7 mouse cellular contexts compared by ENCODE assay signal in the genomic region with DNA sequence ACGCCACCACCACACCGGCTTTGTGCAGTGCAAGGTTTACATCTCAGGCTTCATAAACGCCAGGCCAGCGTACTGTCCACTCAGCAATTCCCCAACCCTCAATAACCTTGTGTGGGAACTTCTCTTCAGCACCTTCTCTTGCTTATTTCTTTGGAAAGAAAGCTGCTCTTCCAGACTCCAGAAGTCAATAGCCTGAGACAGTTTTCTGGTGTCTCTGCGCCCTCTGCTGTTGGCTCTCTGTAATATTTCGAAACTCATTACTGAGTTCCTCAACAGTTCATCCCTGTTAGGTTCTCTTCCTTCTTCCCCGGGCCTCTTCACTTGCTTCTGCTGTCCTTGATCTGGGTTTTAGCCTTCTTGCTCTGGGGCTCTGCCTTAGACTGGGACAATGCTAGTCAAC. TPM values are rescaled to one million over a fixed set of nuclear protein-coding genes. Genes with fewer than 3 reads are reported as not detected.
A peak's percentile ranks its signal among the peaks of the same experiment; 100 is the strongest.
DNase-seq lines count a peak whose midpoint lies in the region; ATAC-seq lines count a peak whose summit lies in the region.

No protein-coding gene starts in this region.

- H3K4me3 ChIP-seq in forebrain, embryonic 16.5 days (replicated peaks; ENCODE audit: low read length), result no peak overlapping the region
- H3K4me3 ChIP-seq in liver, embryonic 11.5 days (ENCODE audit: low read depth, low read length), result no peak overlapping the region

- WGBS in forebrain, embryonic 16.5 days, result 24% methylated on average over 7 of the region's 7 CpGs
- 24% methylated on average over 7 of the region's 7 CpGs for WGBS in liver, embryonic 11.5 days

- no peak overlapping the region for H3K9ac ChIP-seq in forebrain, embryonic 16.5 days (replicated peaks; ENCODE audit: low read depth, low read length)
- no peak overlapping the region for H3K9ac ChIP-seq in liver, embryonic 11.5 days (ENCODE audit: low read depth, low read length)

- H3K27ac ChIP-seq in forebrain, embryonic 16.5 days (ENCODE audit: low read length), result no peak overlapping the region
- no peak overlapping the region for H3K27ac ChIP-seq in liver, embryonic 11.5 days (ENCODE audit: low read depth, low read length)

- H3K36me3 ChIP-seq in forebrain, embryonic 16.5 days (ENCODE audit: control insufficient read depth, insufficient read depth), result no peaks in the 10 kb centered on the region
- no peaks in the 10 kb centered on the region for H3K36me3 ChIP-seq in liver, embryonic 11.5 days (ENCODE audit: control insufficient read depth, insufficient read depth, low read length)

- H3K4me1 ChIP-seq in forebrain, embryonic 16.5 days (replicated peaks; ENCODE audit: control insufficient read depth, insufficient read depth, low read length), result no peaks in the 10 kb centered on the region
- H3K4me1 ChIP-seq in liver, embryonic 11.5 days (replicated peaks; ENCODE audit: control insufficient read depth, insufficient read depth, low read length), result peaks cover 4% of the 10 kb centered on the region; the same call in 1 of the 2 replicates

- DNase-seq in urinary bladder, adult 18-20 months (ENCODE audit: low spot score in 2 of 2), result peak; percentile 40 to 44
- no peak for DNase-seq in urinary bladder, postnatal 4 days (ENCODE audit: low spot score in 2 of 2)
- DNase-seq in adrenal gland, postnatal 25 days, result peak; percentile 63
- DNase-seq in kidney, adult 8-10 months, result peak; percentile 55 to 71
- DNase-seq in liver, embryonic 11.5 days (ENCODE audit: low spot score), result no peak
- peak; percentile 52 for DNase-seq in ovary, postnatal 14 days (ENCODE audit: low spot score)

- no peak overlapping the region for H3K4me2 ChIP-seq in forebrain, embryonic 16.5 days (ENCODE audit: low read length)
- H3K4me2 ChIP-seq in liver, embryonic 11.5 days, result no peak overlapping the region

- no peaks in the 10 kb centered on the region for H3K27me3 ChIP-seq in forebrain, embryonic 16.5 days (replicated peaks; ENCODE audit: control insufficient read depth, insufficient read depth, low read length)
- no peaks in the 10 kb centered on the region; the same call in 1 of the 2 replicates for H3K27me3 ChIP-seq in liver, embryonic 11.5 days (replicated peaks; ENCODE audit: control insufficient read depth, insufficient read depth, low read length)

- no peaks in the 10 kb centered on the region for H3K9me3 ChIP-seq in forebrain, embryonic 16.5 days (ENCODE audit: control insufficient read depth, low read length)
- no peaks in the 10 kb centered on the region for H3K9me3 ChIP-seq in liver, embryonic 11.5 days (ENCODE audit: control insufficient read depth, low read length)

- 0 out of 2 replicates have a peak, but pooled peaks have one; percentile 47 for ATAC-seq in forebrain, embryonic 16.5 days
- peak; percentile 36 for ATAC-seq in liver, embryonic 11.5 days (replicated peaks; ENCODE audit: low FRiP score)

RNA-seq across cellular contexts. Expression of a gene that starts 16.0 kb away (rescaled TPM):
- 312 and 325 TPM in 2 replicates for total RNA-seq in adrenal gland, postnatal 25 days (2021)
- polyA plus RNA-seq in forebrain, embryonic 16.5 days (2015; fragmentation: Nextera tagmentation; extraction: Ambion mirVana), result 366 and 371 TPM in 2 replicates
- 342 and 349 TPM in 2 replicates for polyA plus RNA-seq in liver, embryonic 11.5 days (2014; fragmentation: Nextera tagmentation; extraction: Ambion mirVana)

RNA-seq across cellular contexts. Expression of a gene that starts 30.1 kb away (rescaled TPM):
- 59.0 and 88.0 TPM in 2 replicates for total RNA-seq in adrenal gland, postnatal 25 days (2021)
- polyA plus RNA-seq in forebrain, embryonic 16.5 days (2015; fragmentation: Nextera tagmentation; extraction: Ambion mirVana), result 8.5 and 11.6 TPM in 2 replicates
- 68.2 and 82.0 TPM in 2 replicates for polyA plus RNA-seq in liver, embryonic 11.5 days (2014; fragmentation: Nextera tagmentation; extraction: Ambion mirVana)

RNA-seq across cellular contexts. Expression of a gene that starts 51.1 kb away (rescaled TPM):
- 27.5 and 36.2 TPM in 2 replicates for total RNA-seq in adrenal gland, postnatal 25 days (2021)
- 6.1 and 6.7 TPM in 2 replicates for polyA plus RNA-seq in forebrain, embryonic 16.5 days (2015; fragmentation: Nextera tagmentation; extraction: Ambion mirVana)
- 4.5 and 4.9 TPM in 2 replicates for polyA plus RNA-seq in liver, embryonic 11.5 days (2014; fragmentation: Nextera tagmentation; extraction: Ambion mirVana)

Comparison
In these comparisons a context has a peak if more than half of its experiments do, and no peak if none do; other contexts are left out.
1. DNase-seq: peak in urinary bladder, adult 18-20 months (2 of 2), adrenal gland, postnatal 25 days (single experiment), kidney, adult 8-10 months (2 of 2) and ovary, postnatal 14 days (single experiment); none in urinary bladder, postnatal 4 days (0 of 2) and liver, embryonic 11.5 days (single experiment).